Mouse (Mus musculus): ENCODE measurements at regions not wholly inside any gene's neighbourhood (a gene's known extent, or its start where the extent isn't known, plus 50 kb on each side); places are given as distances from the start of the nearest gene placed in this dataset.

GRCm38 (mm10) chr4:127862875-127863274, 107.9 kb downstream of the CK137956 start:
- DNase-seq = no peak
- intact Hi-C loops (cut with DNase I) = no loop called here

- intact Hi-C loops (cut with DNase I) = no loop called here
- DNase-seq = no peak
Measured at GRCm38 (mm10) chr4:127861319-127862117, 109.2 kb downstream of the CK137956 start.

DNA sequence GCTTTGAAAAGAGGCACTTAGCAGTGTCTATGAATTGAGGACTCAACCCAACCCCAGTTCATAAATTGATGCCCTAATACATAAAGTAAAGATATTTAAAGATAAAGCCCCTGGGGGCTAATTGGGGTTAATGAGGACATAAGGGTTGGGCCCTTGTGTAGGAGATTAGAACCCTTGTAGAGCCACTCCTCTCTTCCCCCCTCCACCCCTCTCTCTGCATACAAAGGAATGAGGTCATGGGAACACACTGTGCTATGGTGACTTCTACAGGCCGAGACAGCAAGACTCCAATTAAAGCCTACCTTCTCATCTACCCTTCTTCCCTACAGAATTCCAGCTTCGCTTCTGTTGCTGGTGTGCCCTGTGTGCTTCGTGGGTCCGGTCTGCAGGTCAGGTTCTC, 110.5 kb downstream of the CK137956 start:
- intact Hi-C loops (cut with DNase I) = no loop called here
- DNase-seq = no peak

GRCm38 (mm10) chr4:127859505-127859904, 111.2 kb downstream of the CK137956 start:
- peak; percentile 29 for DNase-seq
- intact Hi-C loops (cut with DNase I) = no loop called here

DNA sequence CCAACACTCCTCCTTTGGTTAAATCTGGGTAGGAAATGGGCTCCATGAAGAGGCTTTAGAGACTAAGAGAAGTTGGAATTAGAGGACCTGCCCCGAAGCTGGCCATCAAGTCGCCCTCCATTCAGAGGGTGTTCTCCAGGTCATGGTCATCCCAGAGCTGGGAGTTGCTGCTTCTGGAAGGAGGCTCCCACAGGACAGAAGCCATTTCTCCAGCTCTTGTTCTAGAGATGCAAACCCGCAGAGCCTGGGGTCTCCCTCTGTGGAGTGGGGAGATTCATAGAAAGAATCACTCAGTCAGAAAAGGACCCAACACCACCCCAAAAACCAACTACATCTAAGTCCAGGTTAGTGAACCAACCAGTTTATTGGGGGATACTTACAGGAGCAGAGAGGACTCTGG, 112.2 kb downstream of the CK137956 start:
- intact Hi-C loops (cut with DNase I) = no loop called here

DNA sequence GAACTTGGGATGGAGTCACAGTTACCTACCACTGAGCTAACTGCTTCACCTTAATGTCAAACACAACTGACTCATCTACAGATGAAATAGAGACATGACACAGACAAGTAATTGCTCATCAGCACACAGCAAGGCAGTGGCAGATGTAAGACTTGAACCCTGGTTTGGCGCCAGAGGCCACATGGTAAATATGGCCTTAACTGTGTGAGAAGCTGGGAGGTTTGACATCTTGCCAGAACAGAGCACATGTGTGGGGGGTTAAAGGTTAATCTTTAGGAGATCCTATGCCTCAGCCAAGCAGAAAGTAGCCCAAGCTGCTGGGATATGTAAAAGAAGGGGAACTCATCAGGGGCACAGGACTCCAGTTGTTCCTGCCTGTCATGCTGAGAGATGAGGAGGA, 114.9 kb downstream of the CK137956 start:
- intact Hi-C loops (cut with DNase I) = no loop called here
- DNase-seq = peak; percentile 44

More for the DNA sequence above, 112.2 kb downstream of the CK137956 start:
- no peak for DNase-seq

DNA sequence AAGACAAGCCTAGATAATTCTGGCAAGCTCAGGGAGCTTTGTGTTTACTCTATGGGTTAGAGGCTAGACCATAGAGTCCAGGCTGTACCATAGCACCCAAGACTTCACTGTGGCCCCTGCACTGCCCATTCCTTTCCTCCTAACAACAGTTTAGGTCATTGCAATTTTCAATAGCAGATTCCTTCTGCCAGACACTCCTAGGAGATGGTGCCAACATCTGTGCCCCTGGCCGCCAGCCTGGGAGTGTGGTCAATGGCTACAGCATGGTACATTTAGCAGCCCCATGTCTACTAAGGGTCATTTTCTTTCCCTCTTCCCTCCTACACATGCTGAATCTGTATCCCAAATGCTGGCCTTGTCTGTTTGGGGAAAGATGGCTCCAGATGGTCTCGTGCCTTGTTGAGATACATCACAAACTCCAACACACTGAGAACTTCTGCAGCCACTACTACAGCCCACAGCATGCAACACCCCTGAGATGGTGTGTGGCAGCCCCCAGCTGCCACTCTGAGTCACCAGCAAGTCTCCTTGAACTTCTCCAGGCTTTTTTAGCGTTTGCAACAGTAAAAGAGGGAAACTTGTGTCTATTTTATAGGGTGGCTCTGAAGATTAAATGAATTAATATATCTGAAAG, 115.9 kb downstream of the CK137956 start:
- intact Hi-C loops (cut with DNase I) = no loop called here
- DNase-seq = peak; percentile 40

- intact Hi-C loops (cut with DNase I) = no loop called here
- DNase-seq = peak; percentile 29
Measured at GRCm38 (mm10) chr4:127849306-127849705, 121.4 kb downstream of the CK137956 start.

DNA sequence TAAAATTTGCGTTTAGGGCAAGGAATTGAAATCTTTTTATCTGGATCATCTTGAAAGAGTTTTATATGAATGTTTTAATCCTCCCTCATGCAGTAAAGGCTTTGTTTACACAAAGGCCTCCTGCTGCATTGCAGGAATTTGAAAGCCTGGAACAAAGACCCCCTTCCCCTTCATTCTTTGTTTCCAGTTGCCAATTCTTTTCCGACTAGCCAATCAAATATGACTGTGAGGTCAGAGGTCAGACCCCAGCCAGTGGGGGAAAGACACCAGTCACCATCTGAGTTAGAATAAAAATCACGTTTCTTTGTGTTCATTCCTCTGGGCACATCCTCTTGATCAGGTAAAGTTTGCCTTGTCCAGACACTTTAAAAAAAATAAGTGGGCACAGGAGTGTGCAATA, 124.4 kb downstream of the CK137956 start:
- intact Hi-C loops (cut with DNase I) = no loop called here
- no peak for DNase-seq

DNA sequence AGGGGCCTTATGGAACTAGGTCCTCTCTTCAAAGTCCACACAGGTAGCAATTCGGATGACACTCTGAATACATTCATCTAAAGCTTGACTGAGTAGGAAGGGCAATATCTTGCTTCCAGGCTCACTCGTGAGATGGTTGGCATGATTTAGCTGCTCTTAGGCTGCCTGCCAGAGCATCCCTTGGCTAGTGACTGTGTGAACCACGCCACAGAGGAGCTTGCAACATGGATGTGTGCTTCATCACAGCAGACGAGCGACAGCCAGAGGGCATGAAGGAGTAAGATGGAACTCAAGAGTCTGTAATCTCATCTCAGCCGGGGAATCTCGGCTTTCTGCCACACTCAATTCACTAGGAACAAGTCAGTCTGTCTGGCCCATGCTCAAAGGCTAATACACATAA, 127.3 kb downstream of the CK137956 start:
- intact Hi-C loops (cut with DNase I) = no loop called here
- peak; percentile 49 for DNase-seq

- no peak for DNase-seq
- intact Hi-C loops (cut with DNase I) = loop anchor here (10.0 kb wide), 1 partner anchor 151 kb away; the partner anchor contains the start of gene Csmd2
Measured at GRCm38 (mm10) chr4:127833668-127834067, 137.1 kb downstream of the CK137956 start.

DNA sequence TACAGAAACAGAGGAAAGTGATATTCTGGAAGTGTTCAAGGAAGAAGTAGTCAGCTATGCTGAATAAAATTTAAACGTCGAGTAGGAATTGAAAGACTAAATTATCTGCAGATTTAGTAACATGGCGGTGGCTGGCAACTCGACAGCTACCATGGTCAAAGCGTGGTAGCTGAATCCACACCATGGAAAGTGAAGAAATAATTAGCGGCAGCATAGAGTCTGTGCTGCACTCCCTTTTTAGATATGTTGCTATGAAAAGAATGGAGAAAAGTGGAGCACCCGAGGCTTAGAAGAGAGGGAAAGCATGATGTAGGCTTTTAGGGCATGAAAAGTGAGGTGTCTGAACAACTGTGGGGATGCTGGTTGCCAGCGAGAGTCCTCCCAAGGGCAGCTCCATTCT, 143.8 kb downstream of the CK137956 start:
- no peak for DNase-seq

GRCm38 (mm10) chr4:127819501-127819900, 151.2 kb downstream of the CK137956 start:
- intact Hi-C loops (cut with DNase I) = no loop called here

More for the DNA sequence above, 143.8 kb downstream of the CK137956 start:
- intact Hi-C loops (cut with DNase I) = no loop called here

GRCm38 (mm10) chr4:127819009-127819408, 151.7 kb downstream of the CK137956 start:
- no peak for DNase-seq
- intact Hi-C loops (cut with DNase I) = no loop called here

More at GRCm38 (mm10) chr4:127819501-127819900, 151.2 kb downstream of the CK137956 start:
- DNase-seq = peak; percentile 37

DNA sequence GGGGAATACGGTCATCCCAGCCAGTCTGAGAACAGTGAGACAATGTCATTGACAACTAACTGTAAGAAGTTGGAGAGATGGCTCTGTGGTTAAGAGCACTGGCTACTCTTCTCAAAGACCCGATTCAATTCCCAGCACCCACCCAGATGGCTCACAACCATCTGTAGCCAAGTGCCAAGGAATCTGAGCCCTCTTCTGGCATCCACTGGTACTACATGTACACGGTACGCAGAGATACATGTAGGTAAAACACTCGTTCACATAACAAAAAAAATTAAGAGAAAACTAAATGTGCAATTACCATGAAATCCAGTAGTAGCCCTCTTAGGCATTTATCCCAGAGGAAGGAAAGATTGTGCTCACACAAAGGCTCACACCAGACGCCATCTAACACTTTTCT, 156.1 kb downstream of the CK137956 start:
- intact Hi-C loops (cut with DNase I) = no loop called here
- DNase-seq = no peak

DNA sequence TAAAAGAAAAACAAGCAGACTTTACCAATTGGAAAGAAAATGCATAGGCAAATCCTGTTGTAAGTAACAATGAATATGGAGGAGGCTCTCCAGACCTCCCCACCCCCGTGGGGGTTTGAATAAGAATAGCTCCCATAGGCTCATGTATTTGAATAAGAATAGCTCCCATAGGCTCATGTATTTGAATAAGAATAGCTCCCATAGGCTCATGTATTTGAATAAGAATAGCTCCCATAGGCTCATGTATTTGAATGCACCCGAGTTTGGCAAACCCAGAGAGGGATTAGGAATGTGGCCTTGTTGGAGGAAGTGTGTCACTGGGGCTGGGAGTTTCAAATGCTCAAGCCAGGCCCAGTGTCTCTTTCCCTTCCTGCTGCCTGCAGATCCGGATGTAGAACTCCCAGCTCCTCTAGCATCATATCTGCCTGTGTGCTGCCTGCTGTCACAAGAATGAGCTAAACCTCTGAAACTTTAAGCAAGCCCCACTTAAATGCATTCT, 158.7 kb downstream of the CK137956 start:
- intact Hi-C loops (cut with DNase I) = no loop called here
- DNase-seq = no peak

- intact Hi-C loops (cut with DNase I) = no loop called here
- no peak for DNase-seq
Measured at GRCm38 (mm10) chr4:127810899-127811510, 159.7 kb downstream of the CK137956 start.

DNA sequence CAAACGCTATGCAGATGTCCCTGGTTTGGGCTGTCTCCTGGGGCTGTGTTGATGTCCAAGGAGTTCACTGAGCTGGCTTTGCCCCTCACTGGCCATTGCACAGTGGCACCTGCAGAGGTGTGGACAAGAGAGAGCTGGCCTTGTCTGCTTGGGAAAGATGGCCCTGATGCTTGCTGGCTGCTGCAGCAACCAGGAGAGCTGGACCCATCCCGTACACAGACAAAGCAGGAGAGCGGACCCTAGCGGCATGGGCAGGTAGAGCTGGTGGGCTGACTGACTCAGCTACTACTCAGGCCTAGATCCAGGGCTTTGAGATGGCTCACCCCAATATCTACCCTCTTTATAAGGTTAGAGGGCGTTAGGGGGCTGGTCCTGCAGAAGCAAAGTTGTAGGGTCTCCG, 161.7 kb downstream of the CK137956 start:
- intact Hi-C loops (cut with DNase I) = no loop called here
- peak; percentile 41 for DNase-seq

DNA sequence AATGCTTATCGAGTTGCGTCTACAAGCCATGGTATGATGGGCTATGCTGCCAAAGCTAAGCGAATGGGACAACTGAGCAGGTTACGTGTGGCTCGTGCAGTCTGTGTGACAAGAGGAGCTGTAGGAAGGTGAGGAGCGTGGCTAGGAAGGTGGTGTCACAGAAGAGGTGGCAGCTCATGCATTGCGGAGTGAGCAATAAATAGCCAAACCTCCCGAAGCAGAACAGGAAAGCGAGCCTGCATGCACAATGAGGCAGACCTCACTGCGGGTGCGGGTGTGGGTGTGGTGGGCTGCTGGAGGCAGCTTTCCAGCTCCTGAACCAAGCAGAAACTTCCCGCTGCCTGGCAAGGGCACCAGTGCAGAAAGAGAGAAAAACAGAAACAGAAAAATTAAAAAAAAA, 181.5 kb downstream of the CK137956 start:
- DNase-seq = no peak
- intact Hi-C loops (cut with DNase I) = no loop called here

GRCm38 (mm10) chr4:127785786-127786185, 185.0 kb downstream of the CK137956 start:
- peak; percentile 8 for DNase-seq
- intact Hi-C loops (cut with DNase I) = no loop called here

- intact Hi-C loops (cut with DNase I) = no loop called here
- DNase-seq = peak; percentile 6
Measured at GRCm38 (mm10) chr4:127771966-127772500, 198.7 kb downstream of the CK137956 start.
